Mouse (Mus musculus): ENCODE results near the gene Rasgrp3. TPM values are rescaled to one million over a fixed set of nuclear protein-coding genes. Genes with fewer than 3 reads are reported as not detected.

The Rasgrp3 gene
- polyA plus RNA-seq, 1 experiment: 0.66 TPM

DNA sequence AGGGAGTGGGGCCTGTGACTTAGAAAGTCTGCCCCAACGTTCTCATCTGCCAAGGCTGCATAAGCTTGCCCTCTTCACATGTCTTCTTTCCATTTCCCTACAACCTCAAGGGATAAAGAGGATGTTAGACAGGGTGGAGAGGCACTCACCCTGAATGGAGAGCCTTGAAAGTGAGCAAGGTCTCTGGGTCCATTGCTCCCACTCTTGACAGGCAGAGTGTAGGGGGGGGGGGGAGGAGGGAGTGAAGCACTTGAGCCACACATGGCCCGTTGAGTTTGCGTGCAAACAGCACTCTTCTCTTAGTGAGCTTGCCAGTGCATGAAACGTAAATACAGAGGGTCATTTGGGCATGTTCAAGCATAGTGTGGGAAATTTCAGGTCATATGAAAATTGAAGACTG, 59.5 kb downstream of the Rasgrp3 start:
- Histone ChIP-seq H3K27ac (ENCODE audit: insufficient read depth, low read depth, low read length) (no peak overlapping the region), H3K4me3 (ENCODE audit: low read depth, low read length) (no peak overlapping the region), H3K4me1 (ENCODE audit: control insufficient read depth, insufficient read depth, insufficient read length, low read length) (no peaks in the 10 kb centered on the region), H3K36me3 (ENCODE audit: control insufficient read depth, insufficient read depth, low read length) (no peaks in the 10 kb centered on the region), H3K27me3 (ENCODE audit: control insufficient read depth, insufficient read depth, low read length) (no peaks in the 10 kb centered on the region)
- no peak for TF ChIP-seq POLR2A (IDR thresholded peaks at IDR 0.05; ENCODE audit: low read depth, low read length)
- no peak for TF ChIP-seq CTCF (IDR thresholded peaks at IDR 0.05; ENCODE audit: extremely low read depth, insufficient read length, insufficient replicate concordance, low read depth, low read length)
- WGBS: 74% methylated on average over 4 of the region's 4 CpGs

DNA sequence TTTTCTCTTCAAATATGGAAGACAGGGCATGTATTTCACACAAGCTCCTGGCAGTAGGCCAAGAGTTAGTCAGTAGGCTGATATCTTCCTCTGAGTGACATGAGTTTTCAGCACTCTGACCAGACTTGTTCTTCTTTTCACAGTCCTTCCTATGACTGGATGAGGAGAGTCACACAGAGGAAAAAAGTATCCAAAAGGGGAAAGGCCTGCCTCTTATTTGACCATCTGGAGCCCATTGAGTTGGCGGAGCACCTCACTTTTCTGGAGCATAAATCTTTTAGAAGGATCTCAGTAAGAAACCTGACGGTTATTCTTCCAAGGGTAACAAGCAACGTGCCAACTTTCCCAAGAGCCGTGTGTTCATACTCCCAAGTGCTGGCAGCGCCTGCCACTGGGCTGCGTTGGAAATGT, 62.5 kb downstream of the Rasgrp3 start:
- no peaks in the 10 kb centered on the region for H3K27me3 ChIP-seq (ENCODE audit: control insufficient read depth, insufficient read depth, low read length)
- 91% methylated on average over 6 of the region's 6 CpGs for WGBS
- TF ChIP-seq CTCF (IDR thresholded peaks at IDR 0.05; ENCODE audit: extremely low read depth, insufficient read length, insufficient replicate concordance, low read depth, low read length) (no peak), POLR2A (IDR thresholded peaks at IDR 0.05; ENCODE audit: low read depth, low read length) (no peak)

DNA sequence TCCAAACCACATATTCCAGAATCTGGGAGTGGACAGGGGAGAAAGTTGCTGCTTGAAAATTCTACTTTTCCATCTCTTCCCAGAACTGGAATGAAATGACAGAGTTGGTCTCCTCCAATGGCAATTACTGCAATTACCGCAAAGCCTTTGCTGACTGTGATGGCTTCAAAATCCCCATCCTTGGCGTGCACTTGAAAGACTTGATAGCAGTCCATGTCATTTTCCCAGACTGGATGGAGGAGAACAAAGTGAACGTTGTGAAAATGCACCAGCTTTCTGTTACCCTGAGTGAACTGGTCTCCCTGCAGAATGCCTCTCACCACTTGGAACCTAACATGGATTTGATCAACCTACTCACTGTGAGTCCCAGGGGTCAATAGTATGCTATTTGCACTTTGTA, 67.3 kb downstream of the Rasgrp3 start:
- H3K27me3 ChIP-seq (ENCODE audit: control insufficient read depth, insufficient read depth, low read length): no peaks in the 10 kb centered on the region
- no peaks in the 10 kb centered on the region for H3K36me3 ChIP-seq (ENCODE audit: control insufficient read depth, insufficient read depth, low read length)
- no peak overlapping the region for H3K4me3 ChIP-seq (ENCODE audit: low read depth, low read length)
- H3K27ac ChIP-seq (ENCODE audit: insufficient read depth, low read depth, low read length): no peak overlapping the region
- H3K4me1 ChIP-seq (ENCODE audit: control insufficient read depth, insufficient read depth, insufficient read length, low read length): no peaks in the 10 kb centered on the region
- 87% methylated on average over 3 of the region's 3 CpGs for WGBS
- no peak for TF ChIP-seq POLR2A (IDR thresholded peaks at IDR 0.05; ENCODE audit: low read depth, low read length)
- no peak for TF ChIP-seq CTCF (IDR thresholded peaks at IDR 0.05; ENCODE audit: extremely low read depth, insufficient read length, insufficient replicate concordance, low read depth, low read length)

More for the DNA sequence above, 62.5 kb downstream of the Rasgrp3 start:
- H3K4me3 ChIP-seq (ENCODE audit: low read depth, low read length): no peak overlapping the region
- H3K36me3 ChIP-seq (ENCODE audit: control insufficient read depth, insufficient read depth, low read length): no peaks in the 10 kb centered on the region
- no peak overlapping the region for H3K27ac ChIP-seq (ENCODE audit: insufficient read depth, low read depth, low read length)
- H3K4me1 ChIP-seq (ENCODE audit: control insufficient read depth, insufficient read depth, insufficient read length, low read length): no peaks in the 10 kb centered on the region

DNA sequence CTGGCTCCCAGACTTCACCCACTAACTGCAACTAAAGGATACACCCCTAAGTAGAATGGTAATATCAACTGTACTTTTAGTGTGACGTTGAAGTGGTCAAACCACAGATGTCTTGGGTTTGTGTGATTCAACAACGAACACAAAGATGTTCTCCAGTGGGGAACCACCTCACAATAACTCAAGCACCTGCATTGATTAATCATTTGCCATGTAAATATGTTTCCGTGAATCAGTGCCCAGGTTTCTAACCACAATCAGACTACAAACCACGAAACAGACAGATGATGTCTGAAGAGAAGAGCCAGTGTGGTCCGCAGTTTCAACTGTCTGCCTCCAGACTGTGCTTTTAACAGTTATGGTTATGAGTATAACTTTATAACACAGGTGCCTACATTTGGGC, 69.4 kb downstream of the Rasgrp3 start:
- no peak for TF ChIP-seq CTCF (IDR thresholded peaks at IDR 0.05; ENCODE audit: extremely low read depth, insufficient read length, insufficient replicate concordance, low read depth, low read length)
- no peak for TF ChIP-seq POLR2A (IDR thresholded peaks at IDR 0.05; ENCODE audit: low read depth, low read length)
- no peaks in the 10 kb centered on the region for H3K4me1 ChIP-seq (ENCODE audit: control insufficient read depth, insufficient read depth, insufficient read length, low read length)
- 42% methylated on average over 5 of the region's 5 CpGs for WGBS
- H3K4me3 ChIP-seq (ENCODE audit: low read depth, low read length): no peak overlapping the region
- H3K27ac ChIP-seq (ENCODE audit: insufficient read depth, low read depth, low read length): 0 out of 2 replicates have a peak overlapping the region, but pooled peaks have one; percentile 7
- H3K27me3 ChIP-seq (ENCODE audit: control insufficient read depth, insufficient read depth, low read length): no peaks in the 10 kb centered on the region
- no peaks in the 10 kb centered on the region for H3K36me3 ChIP-seq (ENCODE audit: control insufficient read depth, insufficient read depth, low read length)

DNA sequence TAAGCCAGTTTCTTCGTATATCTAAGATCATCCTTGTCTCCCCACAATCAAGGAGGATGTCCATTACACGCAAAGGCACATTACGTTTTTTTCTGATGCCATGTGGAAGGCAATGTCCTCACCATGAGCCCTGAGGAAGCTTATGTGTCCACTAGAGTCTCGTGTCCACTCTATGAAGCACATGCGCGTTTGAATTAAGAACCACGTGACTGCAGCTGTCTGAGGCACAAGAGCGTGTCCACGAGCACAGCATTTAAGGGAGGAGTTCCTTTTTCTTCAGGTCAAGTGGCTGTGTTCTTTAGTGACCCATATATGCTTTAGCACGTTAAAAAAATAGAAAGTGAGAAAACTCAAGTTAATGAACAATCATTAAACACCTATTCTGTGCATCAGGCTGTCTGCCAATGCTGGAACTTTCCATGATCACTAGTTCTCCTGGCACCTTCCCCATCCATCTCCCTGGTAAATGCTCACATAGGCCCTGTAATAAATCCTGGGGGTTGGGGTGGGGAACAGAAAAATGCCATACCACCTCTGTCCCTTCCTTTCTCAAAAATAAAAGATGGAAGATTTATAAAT, 70.5 kb downstream of the Rasgrp3 start:
- no peaks in the 10 kb centered on the region for H3K27me3 ChIP-seq (ENCODE audit: control insufficient read depth, insufficient read depth, low read length)
- H3K4me1 ChIP-seq (ENCODE audit: control insufficient read depth, insufficient read depth, insufficient read length, low read length): no peaks in the 10 kb centered on the region
- 81% methylated on average over 10 of the region's 10 CpGs for WGBS
- TF ChIP-seq POLR2A (IDR thresholded peaks at IDR 0.05; ENCODE audit: low read depth, low read length): no peak
- TF ChIP-seq CTCF (IDR thresholded peaks at IDR 0.05; ENCODE audit: extremely low read depth, insufficient read length, insufficient replicate concordance, low read depth, low read length): no peak
- no peaks in the 10 kb centered on the region for H3K36me3 ChIP-seq (ENCODE audit: control insufficient read depth, insufficient read depth, low read length)
- no peak overlapping the region for H3K27ac ChIP-seq (ENCODE audit: insufficient read depth, low read depth, low read length)
- H3K4me3 ChIP-seq (ENCODE audit: low read depth, low read length): no peak overlapping the region

DNA sequence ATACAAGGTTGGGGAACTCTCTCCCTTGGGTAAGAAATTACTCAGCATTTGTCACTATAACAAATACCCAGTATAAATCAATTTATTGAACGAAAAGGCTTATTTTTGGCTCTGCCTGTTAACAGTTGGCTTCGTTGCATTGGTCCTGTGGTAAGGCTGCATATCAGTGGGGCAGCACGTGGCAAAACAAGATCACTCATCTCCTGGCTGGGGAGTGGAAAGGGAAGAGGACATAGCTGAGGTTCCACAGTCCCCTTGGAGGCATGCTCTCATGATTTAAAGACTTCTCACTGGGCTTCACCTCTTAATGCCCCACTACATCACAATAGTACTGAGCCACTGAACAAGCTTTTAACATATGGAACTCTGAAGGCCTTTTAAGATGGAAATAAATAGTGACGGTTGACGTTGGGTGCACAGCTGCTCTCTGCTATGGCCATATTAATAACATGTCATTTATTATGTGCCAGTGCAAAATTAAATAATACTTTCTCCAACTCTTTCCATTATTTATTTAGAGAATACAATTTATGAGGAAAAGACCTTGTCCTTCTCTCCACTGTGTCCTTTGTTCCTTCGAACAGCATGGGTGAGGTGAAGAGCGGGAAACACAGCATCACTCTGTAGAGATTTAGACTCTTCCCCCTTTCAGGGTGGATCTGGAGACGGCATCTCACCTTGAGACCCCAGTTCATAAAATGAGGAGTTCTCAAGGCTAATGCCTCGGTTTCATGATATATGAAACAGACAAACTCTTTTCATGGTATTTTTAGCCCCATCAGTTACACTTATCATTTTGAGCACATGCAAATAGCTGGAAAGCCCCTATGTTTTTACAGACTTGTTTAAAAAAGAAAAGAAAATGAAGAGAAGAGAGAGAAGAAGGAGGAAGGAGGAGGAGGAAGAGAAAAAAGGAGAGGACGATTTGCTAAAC, 71.3 kb downstream of the Rasgrp3 start:
- H3K4me1 ChIP-seq (ENCODE audit: control insufficient read depth, insufficient read depth, insufficient read length, low read length): no peaks in the 10 kb centered on the region
- H3K4me3 ChIP-seq (ENCODE audit: low read depth, low read length): no peak overlapping the region
- H3K36me3 ChIP-seq (ENCODE audit: control insufficient read depth, insufficient read depth, low read length): no peaks in the 10 kb centered on the region
- H3K27me3 ChIP-seq (ENCODE audit: control insufficient read depth, insufficient read depth, low read length): no peaks in the 10 kb centered on the region
- no peak for TF ChIP-seq POLR2A (IDR thresholded peaks at IDR 0.05; ENCODE audit: low read depth, low read length)
- no peak for TF ChIP-seq CTCF (IDR thresholded peaks at IDR 0.05; ENCODE audit: extremely low read depth, insufficient read length, insufficient replicate concordance, low read depth, low read length)
- WGBS: 80% methylated on average over 10 of the region's 10 CpGs
- H3K27ac ChIP-seq (ENCODE audit: insufficient read depth, low read depth, low read length): no peak overlapping the region

DNA sequence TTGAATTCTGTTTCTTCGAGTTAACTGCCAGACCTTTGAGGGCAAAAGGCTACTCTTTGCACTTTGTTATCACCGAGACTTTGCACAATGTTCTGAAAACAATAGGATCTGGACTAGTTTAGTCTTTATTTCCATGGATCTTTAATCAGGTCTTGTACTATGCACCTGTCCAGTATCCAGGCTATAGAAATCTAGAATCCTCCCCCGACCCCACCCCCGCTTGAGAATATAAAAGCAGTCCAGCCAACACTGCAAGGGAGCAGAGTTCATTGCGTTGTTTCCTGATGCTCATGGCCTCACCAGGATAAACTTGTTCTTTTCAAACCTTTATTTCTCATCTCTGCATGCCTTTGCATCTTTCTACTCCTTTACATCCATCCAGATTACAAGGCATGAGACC, 73.6 kb downstream of the Rasgrp3 start:
- no peak for TF ChIP-seq CTCF (IDR thresholded peaks at IDR 0.05; ENCODE audit: extremely low read depth, insufficient read length, insufficient replicate concordance, low read depth, low read length)
- TF ChIP-seq POLR2A (IDR thresholded peaks at IDR 0.05; ENCODE audit: low read depth, low read length): no peak
- Histone ChIP-seq H3K27ac (ENCODE audit: insufficient read depth, low read depth, low read length) (no peak overlapping the region), H3K4me3 (ENCODE audit: low read depth, low read length) (no peak overlapping the region), H3K4me1 (ENCODE audit: control insufficient read depth, insufficient read depth, insufficient read length, low read length) (no peaks in the 10 kb centered on the region), H3K27me3 (ENCODE audit: control insufficient read depth, insufficient read depth, low read length) (no peaks in the 10 kb centered on the region), H3K36me3 (ENCODE audit: control insufficient read depth, insufficient read depth, low read length) (no peaks in the 10 kb centered on the region)
- 39% methylated on average over 5 of the region's 5 CpGs for WGBS
